Mouse (Mus musculus) cerebellum, adult 11 months (tissue): ENCODE measurements around the gene Ndufa6.

Experiments
- DNase-seq: peaks from one replicate; pipeline ENCODE4 v3.0.0; 2022

Gene Ndufa6

DNA sequence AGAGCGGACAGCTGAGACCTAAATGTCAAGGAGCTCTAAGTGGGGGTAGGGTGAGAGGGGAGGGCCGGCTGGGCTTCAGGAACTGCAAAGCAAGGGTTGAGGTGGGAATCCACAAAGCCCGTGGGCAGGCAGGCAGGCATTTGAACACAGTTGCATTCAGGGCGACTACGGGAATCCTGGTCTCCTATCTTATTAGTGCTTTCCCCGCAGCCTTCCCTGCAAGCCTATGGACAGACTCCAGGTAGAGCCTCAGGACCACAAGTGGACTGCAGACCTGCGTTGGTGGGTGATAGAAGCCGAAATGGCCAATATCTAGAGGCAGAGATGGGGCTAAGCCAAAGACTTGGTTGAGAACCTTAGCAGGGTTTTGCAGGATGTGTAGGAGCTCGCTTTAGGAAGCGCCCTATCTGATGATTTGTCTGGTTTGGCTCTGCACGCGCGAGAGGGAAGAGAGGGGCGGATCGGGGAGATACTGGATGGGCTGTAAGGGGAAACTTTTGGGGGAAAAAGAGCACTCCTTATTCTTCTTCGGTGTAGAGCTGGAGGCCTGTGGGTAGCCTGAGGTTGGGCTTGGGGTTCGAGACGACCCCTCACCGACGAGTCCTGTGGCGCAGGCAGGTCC, 13.6 kb downstream of the Ndufa6 start:
- no peak for DNase-seq

DNA sequence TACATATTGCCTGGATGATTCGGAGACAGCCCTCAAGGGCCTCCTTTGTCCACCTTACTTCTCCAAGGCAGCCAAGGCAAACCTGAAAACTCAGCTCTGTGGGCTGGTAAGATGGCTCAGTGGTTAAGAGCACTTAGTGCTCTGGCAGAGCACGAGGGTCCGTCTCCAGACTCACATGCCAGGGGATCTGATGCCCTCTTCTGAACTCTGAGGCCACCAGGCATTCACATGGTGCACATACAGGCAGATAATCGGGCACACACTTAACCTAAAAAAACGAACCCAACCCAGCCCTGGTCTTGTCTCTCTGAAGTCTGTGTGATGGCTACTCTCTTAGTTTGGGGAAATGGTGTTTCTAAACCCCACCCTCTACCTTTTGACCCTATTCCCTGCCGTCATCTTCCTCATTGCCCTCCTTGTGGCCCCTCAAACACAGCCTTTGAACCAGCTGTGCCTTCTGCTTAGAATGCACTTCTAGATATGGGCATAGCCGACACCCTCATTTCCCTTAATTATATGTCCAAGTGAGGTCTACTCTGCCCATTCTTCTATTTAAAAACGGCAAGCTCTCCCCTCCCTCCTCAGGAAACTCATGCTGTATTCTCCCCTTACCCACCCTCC, 14.4 kb downstream of the Ndufa6 start:
- no peak for DNase-seq

DNA sequence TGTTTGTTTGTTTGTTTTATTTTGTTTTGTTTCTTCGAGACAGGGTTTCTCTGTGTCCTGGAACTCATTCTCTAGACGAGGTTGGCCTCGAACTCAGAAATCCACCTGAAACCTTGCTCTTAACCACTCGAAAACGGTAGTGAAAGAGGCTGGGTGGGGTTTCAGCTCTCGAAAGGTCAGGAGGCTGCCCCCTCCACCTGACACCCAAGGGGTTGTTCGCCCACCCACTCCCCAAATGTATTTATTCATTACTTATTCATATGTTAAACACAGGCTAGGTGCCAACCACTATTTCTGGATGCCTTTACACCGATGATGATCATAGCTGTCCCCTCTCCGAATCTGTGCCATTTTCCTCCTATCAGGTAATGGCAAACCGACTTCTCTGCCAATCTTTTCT, 15.0 kb downstream of the Ndufa6 start:
- DNase-seq: no peak

DNA sequence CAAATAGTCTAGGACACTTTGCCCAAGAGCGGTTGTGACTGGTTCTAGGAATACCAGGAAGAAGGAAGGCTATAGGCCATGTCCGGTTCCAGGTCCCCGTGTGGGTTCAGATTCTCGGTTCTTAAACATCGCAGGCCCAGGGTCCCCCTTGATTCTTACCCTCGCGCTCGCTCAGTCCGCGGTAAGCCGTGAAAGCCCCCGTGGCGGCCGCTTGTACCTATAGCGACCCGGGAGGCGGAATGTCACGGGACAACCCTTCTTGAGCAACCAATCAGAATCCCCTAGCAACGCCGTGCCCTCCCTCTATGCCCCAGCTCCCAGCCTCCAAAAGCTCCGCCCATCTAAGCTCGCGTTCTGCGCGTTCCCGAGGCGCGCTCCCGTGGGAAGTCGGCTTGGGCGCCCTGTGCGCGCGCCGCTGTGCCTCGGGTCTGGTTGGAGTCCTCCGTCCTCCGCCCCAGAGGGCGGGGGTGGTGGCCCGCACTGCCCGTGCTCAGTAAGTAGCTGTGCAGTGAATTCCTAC, 15.5 kb downstream of the Ndufa6 start, which contains the start of the genes Naga, Pheta2 and Smdt1:
TSS of gene Naga (minus strand) at position 333 of the 520 bp plus-strand sequence.
TSS of gene Pheta2 (plus strand) at position 350 of the 520 bp plus-strand sequence.
TSS of gene Smdt1 (plus strand) at position 367 of the 520 bp plus-strand sequence.
- DNase-seq: peak; percentile 95

DNA sequence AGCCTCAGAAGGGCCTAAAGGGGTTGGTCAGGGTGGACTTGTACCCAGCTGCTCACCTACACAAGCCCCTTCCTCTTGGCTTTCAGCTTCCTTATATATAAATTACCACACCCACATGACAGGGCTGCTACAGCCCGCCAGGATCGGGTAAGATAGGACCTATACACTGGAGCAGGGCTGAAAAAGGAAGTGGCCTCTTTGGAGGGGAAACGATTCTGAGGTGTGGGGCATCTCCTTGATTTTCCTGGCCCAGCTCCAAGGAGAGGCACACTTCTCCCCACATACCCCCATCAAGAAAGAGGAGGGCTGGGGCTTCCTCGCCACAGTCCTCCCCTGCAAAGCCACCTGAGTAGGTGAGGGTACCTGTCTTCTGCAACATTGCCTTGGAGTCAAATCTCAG, 16.2 kb downstream of the Ndufa6 start:
- DNase-seq: no peak

DNA sequence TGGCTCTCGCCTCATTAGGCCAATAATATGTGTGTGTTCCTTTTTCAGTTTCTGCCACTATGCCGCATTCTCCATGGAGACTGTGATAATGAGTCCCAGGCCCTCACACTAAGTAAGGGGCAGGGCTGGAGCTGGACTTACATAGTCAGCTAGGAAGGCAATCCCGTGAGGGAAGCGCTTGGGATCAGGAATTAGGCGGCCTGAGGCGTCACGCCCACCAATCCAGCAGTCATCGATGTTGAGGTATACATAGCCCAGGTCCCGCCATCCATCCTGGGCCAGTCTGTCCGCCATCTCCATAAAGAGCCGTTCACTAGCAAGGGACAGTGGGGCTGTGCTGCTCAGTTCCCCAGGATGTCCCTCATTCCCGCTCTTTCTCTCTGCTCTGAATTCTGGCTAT, 17.5 kb downstream of the Ndufa6 start:
- no peak for DNase-seq

DNA sequence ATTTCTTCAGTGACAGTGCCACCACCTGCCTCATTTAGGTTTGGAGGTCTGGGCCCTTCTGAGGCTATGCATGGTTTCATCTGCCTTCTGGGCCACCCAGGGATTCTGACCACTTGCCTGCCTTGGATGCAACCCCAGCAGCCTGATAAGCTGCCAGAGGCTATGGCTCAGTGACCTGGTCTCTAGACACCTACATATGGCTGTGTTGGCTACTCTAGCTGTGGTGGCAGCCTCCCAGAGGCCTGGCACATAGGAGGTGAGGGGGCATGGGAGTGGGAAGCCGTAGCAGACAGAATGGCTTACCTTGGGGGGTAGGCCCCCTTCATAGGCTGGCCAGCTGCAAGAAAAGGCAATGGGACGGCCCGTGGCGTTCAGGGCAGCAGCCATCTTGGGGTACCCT, 18.9 kb downstream of the Ndufa6 start:
- DNase-seq: no peak

DNA sequence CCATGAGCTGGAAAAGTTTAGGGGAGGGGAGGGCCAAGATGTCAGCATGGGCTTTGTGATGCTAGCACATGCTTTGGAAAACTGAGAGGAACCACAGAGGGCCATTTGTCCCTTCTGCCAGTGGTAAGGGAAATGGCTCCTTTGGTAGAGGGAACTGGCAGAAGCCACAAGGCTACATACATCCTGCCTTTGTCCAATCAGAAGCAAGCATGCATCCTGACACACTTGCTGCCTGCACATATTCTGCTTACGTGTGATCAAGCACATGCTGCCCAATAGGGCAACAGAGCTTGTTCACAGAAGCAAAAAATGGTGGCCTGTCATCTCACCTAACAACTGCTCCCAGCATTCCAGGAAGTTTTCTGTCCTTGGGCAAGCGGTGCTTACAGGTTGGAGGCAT, 28.7 kb downstream of the Ndufa6 start:
- no peak for DNase-seq

DNA sequence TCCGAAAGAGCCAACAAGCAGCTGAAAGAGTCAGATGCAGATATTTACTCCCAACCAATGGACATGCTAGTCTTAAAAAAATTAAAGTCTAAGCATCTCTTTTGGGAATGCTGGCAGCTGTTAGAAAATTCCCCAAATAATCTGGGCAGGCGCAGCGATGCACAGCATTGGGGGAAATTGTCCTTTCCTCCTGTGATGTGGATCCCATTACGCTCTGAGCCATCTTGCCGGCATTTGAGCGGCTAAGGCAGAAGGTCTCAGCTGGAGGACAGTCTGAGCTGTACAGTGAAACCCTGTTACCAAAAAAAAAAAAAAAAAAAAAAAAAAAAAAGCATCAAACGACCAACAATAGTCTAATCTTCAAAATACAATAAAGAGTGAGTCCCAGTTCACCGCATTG, 31.9 kb downstream of the Ndufa6 start:
- no peak for DNase-seq

DNA sequence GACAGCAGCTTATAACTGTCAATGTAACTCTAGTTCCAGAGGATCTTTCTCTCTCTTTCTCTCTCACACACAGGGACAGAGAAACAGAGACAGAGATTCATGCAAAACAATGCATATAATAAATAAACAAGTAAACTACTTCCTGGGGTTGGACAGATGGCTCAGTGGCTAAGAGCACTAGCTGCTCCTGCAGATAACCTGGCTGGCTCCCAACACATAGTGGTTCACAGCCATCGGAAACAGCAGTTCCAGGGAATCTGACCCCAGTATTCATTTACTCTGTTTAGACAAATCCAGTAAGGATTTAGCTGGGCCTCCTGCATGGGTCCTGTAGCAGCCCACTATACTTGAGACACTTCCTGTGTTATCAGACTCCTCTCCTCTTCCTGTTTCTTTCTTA, 34.5 kb downstream of the Ndufa6 start:
- DNase-seq: peak; percentile 10

DNA sequence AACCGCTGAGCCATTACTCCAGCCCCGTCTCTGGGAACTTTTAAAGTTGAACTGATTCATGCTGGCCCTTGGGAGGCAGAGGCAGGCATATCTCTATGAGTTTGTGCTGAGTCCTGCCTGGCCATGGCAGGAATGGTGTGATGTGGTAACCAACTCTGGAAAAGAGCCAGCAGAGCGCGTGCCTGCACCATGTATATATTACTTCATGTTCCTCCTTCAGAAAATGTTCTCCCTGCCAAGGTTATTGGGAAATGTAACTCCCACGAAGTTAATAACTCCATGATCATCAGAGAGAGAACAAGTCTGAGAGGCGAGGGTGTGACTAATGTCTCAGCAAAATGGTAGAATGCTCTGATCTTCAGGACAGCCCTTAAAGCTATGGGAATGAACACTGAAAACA, 36.3 kb downstream of the Ndufa6 start:
- no peak for DNase-seq

DNA sequence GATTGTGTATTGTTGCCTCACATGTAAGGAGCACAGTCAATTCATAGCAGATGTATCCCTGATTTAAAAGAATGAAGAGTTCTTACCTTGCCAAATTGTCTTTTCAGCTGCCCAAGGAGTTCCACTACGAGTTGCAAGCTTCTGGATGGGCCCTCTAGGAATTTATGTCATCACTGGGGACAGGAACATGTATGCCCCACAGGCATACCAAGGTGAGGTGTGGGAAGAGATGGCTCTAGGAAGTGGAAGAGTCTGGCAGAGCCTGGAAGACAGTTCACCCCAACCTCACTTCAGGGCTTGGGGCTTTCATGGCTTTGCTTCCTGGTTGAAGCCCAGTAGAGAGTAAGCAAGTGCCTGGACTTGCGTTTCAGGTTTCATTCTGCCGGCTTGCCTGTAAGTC, 45.7 kb downstream of the Ndufa6 start:
- DNase-seq: no peak

DNA sequence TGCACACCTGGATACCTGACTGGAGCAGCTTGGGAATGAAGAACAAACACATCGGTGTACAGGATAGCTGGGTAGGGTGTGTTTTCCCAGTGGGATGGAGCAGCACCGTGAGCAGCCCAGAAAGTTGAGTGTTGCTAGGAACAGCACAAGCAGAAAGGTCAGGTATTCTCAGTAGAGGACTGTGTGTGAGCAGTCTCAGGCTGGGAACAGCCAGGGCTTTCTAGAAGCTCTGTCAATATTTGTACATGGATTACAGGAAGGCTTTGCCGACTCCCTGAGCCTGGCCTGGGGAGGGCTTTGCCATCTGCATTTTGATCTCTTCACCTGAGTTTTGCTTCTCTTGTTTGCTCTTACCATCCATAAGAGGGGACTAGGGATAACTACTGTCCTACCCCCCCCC, 47.0 kb downstream of the Ndufa6 start:
- no peak for DNase-seq
